Mouse (Mus musculus): ENCODE results near the gene Nkiras2. TPM values are rescaled to one million over a fixed set of nuclear protein-coding genes. Genes with fewer than 3 reads are reported as not detected.

Gene Nkiras2
- 77.2 and 81.4 TPM in 2 replicates for polyA plus RNA-seq (2016; fragmentation: Nextera tagmentation; extraction: Ambion mirVana)

GRCm38 (mm10) chr11:100618761-100619484 lies at the start of gene Nkiras2:
Nkiras2 (plus strand) TSS chr11:100619244.
- H3K9me3 ChIP-seq: no peaks in the 10 kb centered on the region
- H3K4me1 ChIP-seq: peaks cover 33% of the 10 kb centered on the region
- no peaks in the 10 kb centered on the region for H3K27me3 ChIP-seq (replicated peaks; ENCODE audit: low read depth, poor library complexity, severe bottlenecking)
- H3K27ac ChIP-seq (replicated peaks): peak within 1 kb of the TSS; percentile 98
- H3K4me3 ChIP-seq: peak within 1 kb of the TSS; percentile 96
- WGBS: under 1% methylated on average over 36 of the region's 36 CpGs
- peak; percentile 85 for DNase-seq (ENCODE audit: low spot score)
- H3K36me3 ChIP-seq (replicated peaks): peaks cover 12% of the 10 kb centered on the region

GRCm38 (mm10) chr11:100569789-100570188 lies 49.3 kb upstream of the Nkiras2 start:
- H3K4me1 ChIP-seq: peaks cover 28% of the 10 kb centered on the region
- no peaks in the 10 kb centered on the region for H3K36me3 ChIP-seq (replicated peaks)
- DNase-seq (ENCODE audit: low spot score): no peak
- H3K9me3 ChIP-seq: no peaks in the 10 kb centered on the region
- no peak overlapping the region for H3K27ac ChIP-seq (replicated peaks)
- H3K4me3 ChIP-seq: no peak overlapping the region
- 68% methylated on average over 9 of the region's 9 CpGs for WGBS
- H3K27me3 ChIP-seq (replicated peaks; ENCODE audit: low read depth, poor library complexity, severe bottlenecking): peaks cover 26% of the 10 kb centered on the region

GRCm38 (mm10) chr11:100570430-100571201 lies 48.4 kb upstream of the Nkiras2 start:
- Histone ChIP-seq H3K27me3 (replicated peaks; ENCODE audit: low read depth, poor library complexity, severe bottlenecking) (peaks cover 30% of the 10 kb centered on the region), H3K36me3 (replicated peaks) (no peaks in the 10 kb centered on the region), H3K27ac (replicated peaks) (no peak overlapping the region), H3K4me1 (peaks cover 36% of the 10 kb centered on the region), H3K4me3 (peak overlapping the region; percentile 30), H3K9me3 (no peaks in the 10 kb centered on the region)
- peak; percentile 77 for DNase-seq (ENCODE audit: low spot score)
- 16% methylated on average over 8 of the region's 8 CpGs for WGBS

- Histone ChIP-seq H3K27me3 (replicated peaks; ENCODE audit: low read depth, poor library complexity, severe bottlenecking) (peaks cover 35% of the 10 kb centered on the region), H3K36me3 (replicated peaks) (peaks cover under 1% of the 10 kb centered on the region), H3K4me1 (peaks cover 42% of the 10 kb centered on the region), H3K27ac (replicated peaks) (no peak overlapping the region; the same call in 1 of the 2 replicates), H3K4me3 (peak overlapping the region; percentile 30), H3K9me3 (no peaks in the 10 kb centered on the region)
- DNase-seq (ENCODE audit: low spot score): peak; percentile 21
- 15% methylated on average over 16 of the region's 16 CpGs for WGBS
Observed at GRCm38 (mm10) chr11:100571202-100571567, 47.9 kb upstream of the Nkiras2 start.

- peak overlapping the region; percentile 84; the same call in 1 of the 2 replicates for H3K27ac ChIP-seq (replicated peaks)
Observed at GRCm38 (mm10) chr11:100574188-100574587, 44.9 kb upstream of the Nkiras2 start.

GRCm38 (mm10) chr11:100574708-100575483 lies 44.1 kb upstream of the Nkiras2 start, which contains the start of gene Cnp:
Cnp (plus strand) TSS chr11:100574904.
- Histone ChIP-seq H3K4me3 (peak within 1 kb of the TSS; percentile 79), H3K9me3 (no peaks in the 10 kb centered on the region), H3K27ac (replicated peaks) (peak within 1 kb of the TSS; percentile 84), H3K27me3 (replicated peaks; ENCODE audit: low read depth, poor library complexity, severe bottlenecking) (peaks cover 41% of the 10 kb centered on the region), H3K4me1 (peaks cover 36% of the 10 kb centered on the region), H3K36me3 (replicated peaks) (peaks cover 35% of the 10 kb centered on the region)
- peak; percentile 86 for DNase-seq (ENCODE audit: low spot score)
- 2% methylated on average over 47 of the region's 47 CpGs for WGBS

More at GRCm38 (mm10) chr11:100574188-100574587, 44.9 kb upstream of the Nkiras2 start:
- Histone ChIP-seq H3K9me3 (no peaks in the 10 kb centered on the region), H3K4me3 (peak overlapping the region; percentile 79), H3K36me3 (replicated peaks) (peaks cover 28% of the 10 kb centered on the region), H3K4me1 (peaks cover 37% of the 10 kb centered on the region), H3K27me3 (replicated peaks; ENCODE audit: low read depth, poor library complexity, severe bottlenecking) (peaks cover 41% of the 10 kb centered on the region)
- 91% methylated on average over 3 of the region's 3 CpGs for WGBS
- DNase-seq (ENCODE audit: low spot score): no peak

GRCm38 (mm10) chr11:100575484-100575855 lies 43.6 kb upstream of the Nkiras2 start:
- Histone ChIP-seq H3K36me3 (replicated peaks) (peaks cover 41% of the 10 kb centered on the region), H3K9me3 (no peaks in the 10 kb centered on the region), H3K27me3 (replicated peaks; ENCODE audit: low read depth, poor library complexity, severe bottlenecking) (peaks cover 41% of the 10 kb centered on the region), H3K4me1 (peaks cover 30% of the 10 kb centered on the region), H3K4me3 (peak overlapping the region; percentile 79), H3K27ac (replicated peaks) (peak overlapping the region; percentile 84)
- 26% methylated on average over 2 of the region's 2 CpGs for WGBS
- DNase-seq (ENCODE audit: low spot score): peak; percentile 24

- peaks cover 34% of the 10 kb centered on the region for H3K27me3 ChIP-seq (replicated peaks; ENCODE audit: low read depth, poor library complexity, severe bottlenecking)
- 68% methylated on average over 21 of the region's 21 CpGs for WGBS
- no peak for DNase-seq (ENCODE audit: low spot score)
- peak overlapping the region; percentile 79; the same call in 1 of the 2 replicates for H3K4me3 ChIP-seq
- H3K27ac ChIP-seq (replicated peaks): 0 out of 2 replicates have a peak overlapping the region, but pooled peaks have one; percentile 19
- no peaks in the 10 kb centered on the region for H3K9me3 ChIP-seq
- H3K4me1 ChIP-seq: peaks cover 22% of the 10 kb centered on the region
- H3K36me3 ChIP-seq (replicated peaks): peaks cover 49% of the 10 kb centered on the region
Observed at GRCm38 (mm10) chr11:100576256-100576655, 42.8 kb upstream of the Nkiras2 start.

- Histone ChIP-seq H3K36me3 (replicated peaks) (peaks cover 67% of the 10 kb centered on the region), H3K9me3 (no peaks in the 10 kb centered on the region), H3K4me3 (no peak overlapping the region), H3K4me1 (peaks cover 17% of the 10 kb centered on the region), H3K27ac (replicated peaks) (no peak overlapping the region), H3K27me3 (replicated peaks; ENCODE audit: low read depth, poor library complexity, severe bottlenecking) (peaks cover 16% of the 10 kb centered on the region)
- no peak for DNase-seq (ENCODE audit: low spot score)
- 86% methylated on average over 8 of the region's 8 CpGs for WGBS
Observed at GRCm38 (mm10) chr11:100577852-100578599, 41.0 kb upstream of the Nkiras2 start.

- DNase-seq (ENCODE audit: low spot score): no peak
- no peak overlapping the region for H3K27ac ChIP-seq (replicated peaks)
- peaks cover 79% of the 10 kb centered on the region for H3K36me3 ChIP-seq (replicated peaks)
- WGBS: 93% methylated on average over 9 of the region's 9 CpGs
- H3K9me3 ChIP-seq: no peaks in the 10 kb centered on the region
- peaks cover 17% of the 10 kb centered on the region for H3K4me1 ChIP-seq
- peaks cover 15% of the 10 kb centered on the region for H3K27me3 ChIP-seq (replicated peaks; ENCODE audit: low read depth, poor library complexity, severe bottlenecking)
- H3K4me3 ChIP-seq: no peak overlapping the region
Observed at GRCm38 (mm10) chr11:100579116-100579799, 39.8 kb upstream of the Nkiras2 start.

- H3K4me1 ChIP-seq: peaks cover 10% of the 10 kb centered on the region
- no peak overlapping the region for H3K27ac ChIP-seq (replicated peaks)
- H3K27me3 ChIP-seq (replicated peaks; ENCODE audit: low read depth, poor library complexity, severe bottlenecking): peaks cover 15% of the 10 kb centered on the region
- H3K4me3 ChIP-seq: no peak overlapping the region
- peaks cover 89% of the 10 kb centered on the region for H3K36me3 ChIP-seq (replicated peaks)
- H3K9me3 ChIP-seq: no peaks in the 10 kb centered on the region
- 90% methylated on average over 13 of the region's 13 CpGs for WGBS
- DNase-seq (ENCODE audit: low spot score): no peak
Observed at GRCm38 (mm10) chr11:100580275-100580674, 38.8 kb upstream of the Nkiras2 start.
